ENCODE assay signal across 7 mouse cellular contexts in genomic region chr17:47501531-47501930, GRCm38 (mm10). TPM values are rescaled to one million over a fixed set of nuclear protein-coding genes. Genes with fewer than 3 reads are reported as not detected.
DNase-seq lines count a peak whose midpoint lies in the region; ATAC-seq lines count a peak whose summit lies in the region.

No protein-coding gene starts in this region.

- peak overlapping the region; percentile 76 for H3K4me2 ChIP-seq in lung, embryonic 15.5 days
- H3K4me2 ChIP-seq in embryonic facial prominence, embryonic 15.5 days (replicated peaks), result peak overlapping the region; percentile 88
- H3K4me2 ChIP-seq in intestine, embryonic 15.5 days (replicated peaks), result peak overlapping the region; percentile 87
- peak overlapping the region; percentile 81 for H3K4me2 ChIP-seq in neural tube, embryonic 14.5 days (ENCODE audit: low read depth, low read length)

- peaks cover 26% of the 10 kb centered on the region for H3K4me1 ChIP-seq in lung, embryonic 15.5 days
- H3K4me1 ChIP-seq in embryonic facial prominence, embryonic 15.5 days, result peaks cover 28% of the 10 kb centered on the region
- peaks cover 27% of the 10 kb centered on the region for H3K4me1 ChIP-seq in intestine, embryonic 15.5 days (replicated peaks)
- peaks cover 12% of the 10 kb centered on the region; the same call in 1 of the 2 replicates for H3K4me1 ChIP-seq in neural tube, embryonic 14.5 days (ENCODE audit: control insufficient read depth, insufficient read depth, low read length)

- no peaks in the 10 kb centered on the region for H3K27me3 ChIP-seq in lung, embryonic 15.5 days
- H3K27me3 ChIP-seq in embryonic facial prominence, embryonic 15.5 days, result no peaks in the 10 kb centered on the region
- no peaks in the 10 kb centered on the region for H3K27me3 ChIP-seq in intestine, embryonic 15.5 days (replicated peaks)
- no peaks in the 10 kb centered on the region for H3K27me3 ChIP-seq in neural tube, embryonic 14.5 days (ENCODE audit: control insufficient read depth, insufficient read depth, low read length)

- H3K9me3 ChIP-seq in lung, embryonic 15.5 days, result no peaks in the 10 kb centered on the region
- H3K9me3 ChIP-seq in embryonic facial prominence, embryonic 15.5 days (replicated peaks), result no peaks in the 10 kb centered on the region
- H3K9me3 ChIP-seq in intestine, embryonic 15.5 days, result no peaks in the 10 kb centered on the region
- H3K9me3 ChIP-seq in neural tube, embryonic 14.5 days (ENCODE audit: control insufficient read depth, low read length), result no peaks in the 10 kb centered on the region

- DNase-seq in lung, adult 18-20 months, result no peak
- no peak for DNase-seq in right cerebral cortex, postnatal 10 days (ENCODE audit: low spot score in 2 of 2)
- no peak for DNase-seq in cerebellum, postnatal 10 days

- peak overlapping the region; percentile 67; the same call in 1 of the 2 replicates for H3K9ac ChIP-seq in lung, embryonic 15.5 days
- peak overlapping the region; percentile 72 for H3K9ac ChIP-seq in embryonic facial prominence, embryonic 15.5 days
- H3K9ac ChIP-seq in intestine, embryonic 15.5 days, result peak overlapping the region; percentile 84
- 0 out of 2 replicates have a peak overlapping the region, but pooled peaks have one; percentile 28 for H3K9ac ChIP-seq in neural tube, embryonic 14.5 days (replicated peaks; ENCODE audit: low read depth, low read length)

- H3K36me3 ChIP-seq in lung, embryonic 15.5 days, result peaks cover 31% of the 10 kb centered on the region
- peaks cover 33% of the 10 kb centered on the region for H3K36me3 ChIP-seq in embryonic facial prominence, embryonic 15.5 days
- H3K36me3 ChIP-seq in intestine, embryonic 15.5 days, result peaks cover 16% of the 10 kb centered on the region
- peaks cover 9% of the 10 kb centered on the region; the same call in 1 of the 2 replicates for H3K36me3 ChIP-seq in neural tube, embryonic 14.5 days (ENCODE audit: control insufficient read depth, insufficient read depth, low read length)

- H3K4me3 ChIP-seq in lung, embryonic 15.5 days, result peak overlapping the region; percentile 72
- peak overlapping the region; percentile 91 for H3K4me3 ChIP-seq in embryonic facial prominence, embryonic 15.5 days (replicated peaks)
- peak overlapping the region; percentile 74 for H3K4me3 ChIP-seq in intestine, embryonic 15.5 days (replicated peaks)
- peak overlapping the region; percentile 70 for H3K4me3 ChIP-seq in neural tube, embryonic 14.5 days (ENCODE audit: low read depth, low read length)

- H3K27ac ChIP-seq in lung, embryonic 15.5 days, result peak overlapping the region; percentile 85; the same call in 1 of the 2 replicates
- H3K27ac ChIP-seq in embryonic facial prominence, embryonic 15.5 days (replicated peaks), result peak overlapping the region; percentile 90
- H3K27ac ChIP-seq in intestine, embryonic 15.5 days, result peak overlapping the region; percentile 15; the same call in 1 of the 2 replicates
- H3K27ac ChIP-seq in neural tube, embryonic 14.5 days (ENCODE audit: low read depth, low read length), result no peak overlapping the region

- WGBS in lung, embryonic 15.5 days, result 2% methylated on average over 11 of the region's 11 CpGs
- 8% methylated on average over 11 of the region's 11 CpGs for WGBS in embryonic facial prominence, embryonic 15.5 days
- WGBS in intestine, embryonic 15.5 days, result 9% methylated on average over 11 of the region's 11 CpGs
- 8% methylated on average over 11 of the region's 11 CpGs for WGBS in neural tube, embryonic 14.5 days

- no peak for ATAC-seq in lung, embryonic 15.5 days (ENCODE audit: borderline replicate concordance, extremely low read depth, low FRiP score, low TSS enrichment)
- no peak for ATAC-seq in embryonic facial prominence, embryonic 15.5 days (ENCODE audit: insufficient number of reproducible peaks, low FRiP score, low TSS enrichment, low read depth)
- no peak for ATAC-seq in intestine, embryonic 15.5 days
- ATAC-seq in neural tube, embryonic 14.5 days (ENCODE audit: low read depth), result no peak

RNA-seq across cellular contexts. Expression of gene Taf8, which starts 0.6 kb away (rescaled TPM):
- 25.6 and 32.3 TPM in 2 replicates for polyA plus RNA-seq in lung, embryonic 15.5 days (2015; fragmentation: Nextera tagmentation; extraction: Ambion mirVana)
- polyA plus RNA-seq in embryonic facial prominence, embryonic 15.5 days (2015; fragmentation: Nextera tagmentation; extraction: Ambion mirVana), result 30.0 and 32.4 TPM in 2 replicates
- polyA plus RNA-seq in intestine, embryonic 15.5 days (2015; fragmentation: Nextera tagmentation; extraction: Ambion mirVana), result 20.4 and 21.9 TPM in 2 replicates
- polyA plus RNA-seq in neural tube, embryonic 14.5 days (2014; fragmentation: Nextera tagmentation; extraction: Ambion mirVana), result 16.4 and 17.1 TPM in 2 replicates

RNA-seq across cellular contexts. Expression of gene Ccnd3, which starts 3.3 kb away (rescaled TPM):
- polyA plus RNA-seq in lung, embryonic 15.5 days (2015; fragmentation: Nextera tagmentation; extraction: Ambion mirVana), result 286 and 294 TPM in 2 replicates
- 552 and 575 TPM in 2 replicates for polyA plus RNA-seq in embryonic facial prominence, embryonic 15.5 days (2015; fragmentation: Nextera tagmentation; extraction: Ambion mirVana)
- polyA plus RNA-seq in intestine, embryonic 15.5 days (2015; fragmentation: Nextera tagmentation; extraction: Ambion mirVana), result 394 and 407 TPM in 2 replicates
- polyA plus RNA-seq in neural tube, embryonic 14.5 days (2014; fragmentation: Nextera tagmentation; extraction: Ambion mirVana), result 49.1 and 72.4 TPM in 2 replicates

Comparison
In these comparisons a context has a peak if more than half of its experiments do, and no peak if none do; other contexts are left out.
1. H3K9ac ChIP-seq: peak in every context shown above with its lines; median percentile 84 in intestine, embryonic 15.5 days; 72 in embryonic facial prominence, embryonic 15.5 days; 67 in lung, embryonic 15.5 days; 28 in neural tube, embryonic 14.5 days.